Comparison of ENCODE assay signal across 33 mouse cellular contexts in genomic region chr11:103178748-103179147, GRCm38 (mm10). TPM values are rescaled to one million over a fixed set of nuclear protein-coding genes. Genes with fewer than 3 reads are reported as not detected.
A peak's percentile ranks its signal among the peaks of the same experiment; 100 is the strongest.
DNase-seq lines count a peak whose midpoint lies in the region; ATAC-seq and TF ChIP-seq lines count a peak whose summit lies in the region.
"Had no signal": no experiment of that assay in that cellular context is flagged by ENCODE, and none has a peak within 500 bp of the region (broad histone marks: within the 10 kb centered on the region; RNA-seq: fewer than 3 reads in every experiment).

No protein-coding gene starts in this region.

- DNase-seq in gastrocnemius, postnatal 14 days = peak; percentile 3
- no peak for DNase-seq in gastrocnemius, postnatal 36 days
- no peak for DNase-seq in yolk sac, embryonic 10.5 days (ENCODE audit: low spot score)
- DNase-seq: adrenal gland, adult 8-10 months; adrenal gland, postnatal 25 days; cerebellum, adult 11-12 months; cerebellum, adult 8-10 months; cerebellum, postnatal 10 days; cerebellum, postnatal 36 days; embryo, embryonic 11 days; heart, postnatal 4 days; kidney, adult 18-20 months; kidney, adult 9 months had no signal

- intact Hi-C loops in gastrocnemius, postnatal 14 days (cut with DNase I; ENCODE audit: low total_unique reads) = no loop called here
- intact Hi-C loops in gastrocnemius, postnatal 36 days (cut with DNase I) = no loop called here

- H3K27me3 ChIP-seq in intestine, postnatal 0 days (replicated peaks; ENCODE audit: control insufficient read depth, insufficient read depth, low read length) = no peaks in the 10 kb centered on the region
- no peaks in the 10 kb centered on the region for H3K27me3 ChIP-seq in intestine, embryonic 16.5 days (replicated peaks; ENCODE audit: control insufficient read depth, insufficient read depth, low read length)

- no peak overlapping the region for H3K4me2 ChIP-seq in intestine, postnatal 0 days (replicated peaks; ENCODE audit: low read depth)
- no peak overlapping the region for H3K4me2 ChIP-seq in intestine, embryonic 16.5 days (ENCODE audit: low read depth, low read length)
- H3K4me2 ChIP-seq: forebrain, embryonic 13.5 days; heart, embryonic 12.5 days; heart, embryonic 15.5 days; hindbrain, embryonic 14.5 days had no signal

- no peak for TF ChIP-seq CTCF in intestine, postnatal 0 days (IDR thresholded peaks at IDR 0.05; ENCODE audit: low read depth)
- no peak for TF ChIP-seq CTCF in bone marrow, adult 2 months (IDR thresholded peaks at IDR 0.05; ENCODE audit: control insufficient read depth, insufficient read depth, low read length)

- no peaks in the 10 kb centered on the region for H3K9me3 ChIP-seq in intestine, postnatal 0 days (ENCODE audit: control insufficient read depth)
- no peaks in the 10 kb centered on the region for H3K9me3 ChIP-seq in intestine, embryonic 16.5 days (ENCODE audit: control insufficient read depth, low read length)
- H3K9me3 ChIP-seq: forebrain, embryonic 10.5 days; forebrain, embryonic 13.5 days; heart, embryonic 12.5 days; heart, embryonic 15.5 days had no signal

- no peak for TF ChIP-seq POLR2A in bone marrow, adult 2 months (IDR thresholded peaks at IDR 0.05; ENCODE audit: borderline replicate concordance, control insufficient read depth, low read depth, low read length)

- peaks cover 93% of the 10 kb centered on the region for H3K79me2 ChIP-seq in macrophage (ENCODE audit: inconsistent target)

- H3K27ac ChIP-seq in intestine, postnatal 0 days (ENCODE audit: low read depth, low read length) = no peak overlapping the region
- no peak overlapping the region for H3K27ac ChIP-seq in intestine, embryonic 16.5 days (ENCODE audit: low read length)
- peak overlapping the region; percentile 27 for H3K27ac ChIP-seq in bone marrow, adult 2 months (ENCODE audit: control insufficient read depth, insufficient read depth, low read depth, low read length, poor library complexity)
- peak overlapping the region; percentile 77 for H3K27ac ChIP-seq in macrophage
- H3K27ac ChIP-seq: forebrain, embryonic 10.5 days; forebrain, embryonic 13.5 days; hindbrain, embryonic 14.5 days; hindbrain, postnatal 0 days had no signal

- no peaks in the 10 kb centered on the region for H3K36me3 ChIP-seq in intestine, postnatal 0 days (ENCODE audit: control insufficient read depth, insufficient read depth)
- no peaks in the 10 kb centered on the region for H3K36me3 ChIP-seq in intestine, embryonic 16.5 days (ENCODE audit: control insufficient read depth, insufficient read depth, low read length)
- peaks cover 29% of the 10 kb centered on the region for H3K36me3 ChIP-seq in macrophage (ENCODE audit: inconsistent target)
- H3K36me3 ChIP-seq: forebrain, embryonic 10.5 days; heart, embryonic 12.5 days; heart, embryonic 15.5 days had no signal

- no peaks in the 10 kb centered on the region for H3K4me1 ChIP-seq in intestine, postnatal 0 days (replicated peaks; ENCODE audit: control insufficient read depth, insufficient read depth, low read length)
- peaks cover 10% of the 10 kb centered on the region for H3K4me1 ChIP-seq in intestine, embryonic 16.5 days (ENCODE audit: control insufficient read depth, insufficient read depth, low read length)
- peaks cover 10% of the 10 kb centered on the region for H3K4me1 ChIP-seq in bone marrow, adult 2 months (ENCODE audit: control insufficient read depth, insufficient read depth, low read length)
- H3K4me1 ChIP-seq: forebrain, embryonic 13.5 days had no signal

- no peak overlapping the region for H3K4me3 ChIP-seq in intestine, postnatal 0 days (ENCODE audit: low read depth, low read length)
- H3K4me3 ChIP-seq in intestine, embryonic 16.5 days (ENCODE audit: low read length) = no peak overlapping the region
- H3K4me3 ChIP-seq in bone marrow, adult 2 months (replicated peaks; ENCODE audit: control insufficient read depth, low read depth, low read length) = no peak overlapping the region
- H3K4me3 ChIP-seq in macrophage (ENCODE audit: inconsistent target) = no peak overlapping the region
- H3K4me3 ChIP-seq: forebrain, embryonic 10.5 days; forebrain, embryonic 13.5 days; heart, embryonic 12.5 days; heart, embryonic 15.5 days had no signal

- H3K9ac ChIP-seq in intestine, postnatal 0 days (ENCODE audit: low read depth, low read length) = 0 out of 2 replicates have a peak overlapping the region, but pooled peaks have one; percentile 7
- H3K9ac ChIP-seq in intestine, embryonic 16.5 days (ENCODE audit: low read depth, low read length) = no peak overlapping the region
- H3K9ac ChIP-seq: forebrain, embryonic 13.5 days; heart, embryonic 12.5 days; heart, embryonic 15.5 days; hindbrain, embryonic 14.5 days had no signal

- WGBS in intestine, postnatal 0 days = 89% methylated on average over 8 of the region's 8 CpGs
- 89% methylated on average over 8 of the region's 8 CpGs for WGBS in intestine, embryonic 16.5 days
- WGBS in bone marrow, adult 2 months = 89% methylated on average over 8 of the region's 8 CpGs
- 89% methylated on average over 8 of the region's 8 CpGs for WGBS in macrophage (ENCODE audit: missing documents)

- no peak for ATAC-seq in intestine, postnatal 0 days
- ATAC-seq in intestine, embryonic 16.5 days = no peak
- ATAC-seq: forebrain, embryonic 13.5 days; forebrain, embryonic 16.5 days; hindbrain, postnatal 0 days had no signal

RNA-seq across cellular contexts. Expression of gene Fmnl1, which starts 7.8 kb away (rescaled TPM):
- 1 to 10 TPM; 6.7 to 7.3 TPM for total RNA-seq in gastrocnemius, postnatal 14 days (2021)
- total RNA-seq in gastrocnemius, postnatal 36 days (2021) = 1 to 10 TPM; 3.6 to 5.6 TPM
- polyA plus RNA-seq in intestine, postnatal 0 days (2015; fragmentation: Nextera tagmentation; extraction: Ambion mirVana) = 0.80 and 1.0 TPM in 2 replicates
- 2.2 and 2.3 TPM in 2 replicates for polyA plus RNA-seq in intestine, embryonic 16.5 days (2015; fragmentation: Nextera tagmentation; extraction: Ambion mirVana)
- 42.0 and 121 TPM in 2 replicates for polyA plus RNA-seq in bone marrow, adult 2 months (2011; ENCODE audit: insufficient read depth, insufficient read length, low replicate concordance, missing spikeins)
- 100 to 1,000 TPM in 1 of 26 experiments, 10 to 100 TPM in 24, 1 to 10 TPM in 1; 9.8 to 105 (median 44.4) TPM for total RNA-seq in macrophage (2018; cell fraction: chromatin; rRNA removed)
- 10 to 100 TPM; 21.5 to 40.9 (median 34.6) TPM for total RNA-seq in macrophage (2018; cell fraction: cytosol; rRNA removed)
- total RNA-seq in macrophage (2018; cell fraction: nucleus; rRNA removed) = 10 to 100 TPM; 15.9 to 81.3 (median 30.8) TPM
- 29.0 to 47.4 TPM (median 29.5 TPM) in 3 replicates for polyA plus RNA-seq in macrophage (2018)

RNA-seq across cellular contexts. Expression of gene 1700023F06Rik, which starts 29.6 kb away (rescaled TPM):
- total RNA-seq in gastrocnemius, postnatal 14 days (2021) = not detected
- total RNA-seq in gastrocnemius, postnatal 36 days (2021) = not detected
- 0.35 and 0.77 TPM in 2 replicates for polyA plus RNA-seq in intestine, postnatal 0 days (2015; fragmentation: Nextera tagmentation; extraction: Ambion mirVana)
- polyA plus RNA-seq in intestine, embryonic 16.5 days (2015; fragmentation: Nextera tagmentation; extraction: Ambion mirVana) = 0.57 and 0.83 TPM in 2 replicates
- not detected in 2 replicates for polyA plus RNA-seq in bone marrow, adult 2 months (2011; ENCODE audit: insufficient read depth, insufficient read length, low replicate concordance, missing spikeins)
- total RNA-seq in macrophage (2018; cell fraction: chromatin; rRNA removed) = not detected
- total RNA-seq in macrophage (2018; cell fraction: cytosol; rRNA removed) = not detected
- not detected for total RNA-seq in macrophage (2018; cell fraction: nucleus; rRNA removed)
- not detected in 3 replicates for polyA plus RNA-seq in macrophage (2018)
- total RNA-seq: adrenal gland, postnatal 25 days; gastrocnemius, adult 8-10 months; heart, adult 8-10 months; heart, postnatal 10 days; heart, postnatal 4 days; hindbrain, postnatal 0 days; MEL had no signal
- polyA plus RNA-seq: activated CD4-positive, CD25-positive, alpha-beta regulatory T cell, adult 4 months; heart, embryonic 12.5 days had no signal

RNA-seq across cellular contexts. Expression of gene Spata32, which starts 39.5 kb away (rescaled TPM):
- total RNA-seq in gastrocnemius, postnatal 14 days (2021) = not detected
- total RNA-seq in gastrocnemius, postnatal 36 days (2021) = not detected
- polyA plus RNA-seq in intestine, postnatal 0 days (2015; fragmentation: Nextera tagmentation; extraction: Ambion mirVana) = not detected in 2 replicates
- not detected in 2 replicates for polyA plus RNA-seq in intestine, embryonic 16.5 days (2015; fragmentation: Nextera tagmentation; extraction: Ambion mirVana)
- not detected in 2 replicates for polyA plus RNA-seq in bone marrow, adult 2 months (2011; ENCODE audit: insufficient read depth, insufficient read length, low replicate concordance, missing spikeins)
- not detected for total RNA-seq in macrophage (2018; cell fraction: chromatin; rRNA removed)
- total RNA-seq in macrophage (2018; cell fraction: cytosol; rRNA removed) = not detected
- not detected for total RNA-seq in macrophage (2018; cell fraction: nucleus; rRNA removed)
- polyA plus RNA-seq in macrophage (2018) = not detected in 3 replicates
- total RNA-seq: adrenal gland, adult 8-10 months; adrenal gland, postnatal 25 days; gastrocnemius, adult 8-10 months; heart, adult 8-10 months; heart, postnatal 10 days; heart, postnatal 4 days; MEL had no signal
- polyA plus RNA-seq: activated CD4-positive, CD25-positive, alpha-beta regulatory T cell, adult 4 months; embryonic facial prominence, embryonic 11.5 days; embryonic facial prominence, embryonic 14.5 days; forebrain, embryonic 10.5 days; forebrain, embryonic 13.5 days; forebrain, embryonic 16.5 days; heart, embryonic 12.5 days; heart, embryonic 15.5 days; hindbrain, embryonic 11.5 days; intestine, embryonic 14.5 days had no signal

RNA-seq across cellular contexts. Expression of gene Hexim2, which starts 46.5 kb away (rescaled TPM):
- 1 to 10 TPM; 2.7 to 3.8 TPM for total RNA-seq in gastrocnemius, postnatal 14 days (2021)
- 1 to 10 TPM; 2.1 to 2.9 TPM for total RNA-seq in gastrocnemius, postnatal 36 days (2021)
- polyA plus RNA-seq in intestine, postnatal 0 days (2015; fragmentation: Nextera tagmentation; extraction: Ambion mirVana) = 3.5 and 5.3 TPM in 2 replicates
- 5.8 TPM in 2 replicates for polyA plus RNA-seq in intestine, embryonic 16.5 days (2015; fragmentation: Nextera tagmentation; extraction: Ambion mirVana)
- polyA plus RNA-seq in bone marrow, adult 2 months (2011; ENCODE audit: insufficient read depth, insufficient read length, low replicate concordance, missing spikeins) = 2.8 and 5.7 TPM in 2 replicates
- total RNA-seq in macrophage (2018; cell fraction: chromatin; rRNA removed) = 10 to 100 TPM in 1 of 26 experiments, 1 to 10 TPM in 25; 2.1 to 11.1 (median 5.4) TPM
- total RNA-seq in macrophage (2018; cell fraction: cytosol; rRNA removed) = 1 to 10 TPM in 24 of 26 experiments, under 1 TPM in 2; 0.91 to 4.9 (median 2.6) TPM
- 10 to 100 TPM in 5 of 26 experiments, 1 to 10 TPM in 21; 1.2 to 16.7 (median 6.2) TPM for total RNA-seq in macrophage (2018; cell fraction: nucleus; rRNA removed)
- polyA plus RNA-seq in macrophage (2018) = 0.98 to 2.8 TPM (median 2.6 TPM) in 3 replicates

Comparison
In these comparisons a context has a peak if more than half of its experiments do, and no peak if none do; other contexts are left out.
1. H3K27ac ChIP-seq: peak in bone marrow, adult 2 months (single experiment) and macrophage (single experiment); none in intestine, postnatal 0 days (single experiment) and intestine, embryonic 16.5 days (single experiment).